Mouse (Mus musculus): Measurements from ENCODE around the gene Dyrk3. TPM values are rescaled to one million over a fixed set of nuclear protein-coding genes. Genes with fewer than 3 reads are reported as not detected.

Gene Dyrk3
- total RNA-seq, 2 experiments from 2014 or later: not detected

DNA sequence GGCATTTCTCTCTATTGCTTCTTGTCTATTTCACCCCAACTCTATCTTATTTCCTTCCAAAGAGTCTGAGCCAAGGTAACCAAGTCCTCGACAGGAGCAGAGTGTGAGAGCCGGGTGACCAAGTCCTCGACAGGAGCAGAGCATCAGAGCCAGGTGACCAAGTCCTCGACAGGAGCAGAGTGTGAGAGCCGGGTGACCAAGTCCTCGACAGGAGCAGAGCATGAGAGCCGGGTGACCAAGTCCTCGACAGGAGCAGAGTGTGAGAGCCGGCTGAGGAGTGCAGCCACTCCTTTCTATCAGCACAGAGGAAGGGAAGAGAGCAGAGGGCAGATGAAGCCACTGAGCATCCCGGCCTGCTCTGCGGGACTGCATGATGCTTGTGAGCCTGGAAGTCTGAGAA, 49.6 kb downstream of the Dyrk3 start:
- DNase-seq: no peak
- intact Hi-C loops (cut with DNase I): no loop called here

DNA sequence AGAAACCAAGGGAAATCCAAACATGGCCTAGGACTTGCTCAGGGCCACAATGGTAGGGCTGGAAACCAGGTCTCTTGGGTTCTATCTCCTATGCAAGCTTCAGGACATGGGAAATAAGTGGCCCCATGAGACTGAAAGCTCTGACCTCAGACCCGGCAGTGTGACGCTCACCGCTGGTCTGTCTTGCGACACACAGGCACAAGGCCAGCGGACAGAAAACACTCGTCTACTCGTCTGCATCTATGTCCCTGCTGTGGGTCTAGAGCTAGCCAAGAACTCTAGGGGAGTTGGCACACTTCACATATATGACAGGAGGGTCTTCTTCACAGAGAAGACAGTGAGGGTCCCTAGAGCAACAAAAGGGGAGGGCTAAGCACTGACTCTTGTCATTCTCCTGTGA, 51.2 kb downstream of the Dyrk3 start:
- DNase-seq: peak in 1 of 2 experiments; percentile 40
- intact Hi-C loops (cut with DNase I): no loop called here

DNA sequence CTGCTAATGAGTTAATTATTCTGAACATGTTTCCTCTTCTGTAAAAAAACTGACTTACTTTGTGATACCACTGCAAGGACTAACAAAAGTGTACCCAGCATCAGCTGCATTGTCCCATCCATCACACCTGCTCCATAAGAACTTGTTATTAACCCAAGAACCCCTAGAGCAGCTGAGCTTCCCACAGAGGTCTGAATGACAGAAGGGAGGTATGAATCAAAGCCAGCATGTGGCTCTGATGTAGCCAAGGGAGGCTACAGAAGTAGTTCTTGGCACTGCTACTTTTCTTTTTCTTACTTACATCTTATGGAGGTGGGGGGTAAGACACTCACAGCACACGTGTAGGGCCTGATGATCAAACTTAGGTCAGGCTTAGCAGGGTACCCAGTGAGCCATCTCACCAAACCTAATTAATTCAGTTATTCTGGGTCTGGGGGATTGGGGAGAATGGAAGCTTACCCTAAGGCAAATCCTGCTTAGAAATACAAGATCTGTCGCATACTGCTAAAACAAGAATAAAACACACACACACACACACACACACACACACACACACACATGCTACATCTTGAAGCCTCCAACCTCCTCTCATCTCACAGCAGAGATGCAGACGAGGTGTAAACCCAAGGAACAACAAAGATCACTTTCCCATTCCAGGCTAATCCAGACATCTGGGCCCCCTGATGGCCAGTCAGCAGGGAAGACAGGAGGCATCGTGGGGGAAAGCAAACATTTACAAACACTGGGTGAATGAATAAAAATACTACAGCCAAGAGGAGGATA, 52.0 kb downstream of the Dyrk3 start:
- intact Hi-C loops (cut with DNase I): no loop called here
- DNase-seq: no peak

DNA sequence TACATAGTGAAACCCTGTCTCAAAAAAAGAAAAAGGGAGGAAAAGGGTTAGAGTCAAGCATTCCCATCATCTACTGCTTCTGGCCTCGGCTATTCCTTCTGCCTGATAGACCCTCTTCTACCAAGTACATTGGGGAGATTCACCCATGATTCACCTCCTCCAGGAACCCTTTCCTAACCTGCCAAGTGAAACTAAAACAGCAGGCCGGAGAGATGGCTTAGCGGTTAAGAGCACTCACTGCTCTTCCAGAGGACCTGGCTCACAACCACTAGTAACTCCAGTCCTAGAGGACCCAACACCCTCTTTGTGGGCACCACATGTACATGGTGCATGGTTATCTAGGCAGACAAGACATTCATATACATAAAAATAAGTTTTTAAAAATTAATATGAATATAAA, 52.9 kb downstream of the Dyrk3 start:
- no peak for DNase-seq

DNA sequence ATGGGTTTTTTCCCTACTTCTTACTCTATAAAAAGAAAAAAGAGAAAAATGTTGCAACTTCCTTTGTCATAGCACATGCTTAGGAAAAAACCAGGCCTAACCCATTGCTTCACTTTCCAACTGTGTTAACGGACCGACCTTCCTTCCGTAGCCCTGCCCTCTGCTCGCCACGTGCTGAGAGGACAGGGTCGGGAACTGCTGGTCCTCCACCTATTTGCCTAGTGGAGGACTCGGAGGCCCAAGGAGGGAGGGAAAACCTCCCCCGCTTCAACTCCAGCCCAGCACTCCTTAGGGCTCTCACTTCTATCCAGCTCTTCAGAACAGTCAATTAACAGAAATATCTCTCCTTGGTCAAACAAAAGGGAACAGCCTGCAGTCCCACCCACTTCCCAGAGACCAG, 53.9 kb downstream of the Dyrk3 start:
- intact Hi-C loops (cut with DNase I): no loop called here
- DNase-seq: no peak

More for the DNA sequence above, 52.9 kb downstream of the Dyrk3 start:
- intact Hi-C loops (cut with DNase I): no loop called here

DNA sequence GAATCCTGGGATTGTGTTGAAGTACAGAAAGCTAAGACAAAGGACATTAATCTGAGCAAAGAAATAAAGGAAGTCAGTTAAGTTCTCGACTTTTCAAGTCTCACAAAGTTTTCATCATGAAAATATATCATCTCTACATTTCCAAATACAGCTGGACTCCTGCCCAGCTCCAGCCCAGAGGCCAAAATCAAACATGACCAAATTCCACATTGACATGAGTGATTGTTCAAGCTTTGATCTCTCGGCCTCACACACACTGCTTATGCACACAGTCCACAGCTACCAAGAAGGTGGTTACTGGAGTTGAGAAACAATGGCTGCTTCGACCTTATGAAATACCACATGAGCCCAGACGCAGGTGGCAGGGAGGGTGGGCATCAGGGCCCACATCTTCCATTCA, 54.5 kb downstream of the Dyrk3 start:
- no peak for DNase-seq
- intact Hi-C loops (cut with DNase I): no loop called here

DNA sequence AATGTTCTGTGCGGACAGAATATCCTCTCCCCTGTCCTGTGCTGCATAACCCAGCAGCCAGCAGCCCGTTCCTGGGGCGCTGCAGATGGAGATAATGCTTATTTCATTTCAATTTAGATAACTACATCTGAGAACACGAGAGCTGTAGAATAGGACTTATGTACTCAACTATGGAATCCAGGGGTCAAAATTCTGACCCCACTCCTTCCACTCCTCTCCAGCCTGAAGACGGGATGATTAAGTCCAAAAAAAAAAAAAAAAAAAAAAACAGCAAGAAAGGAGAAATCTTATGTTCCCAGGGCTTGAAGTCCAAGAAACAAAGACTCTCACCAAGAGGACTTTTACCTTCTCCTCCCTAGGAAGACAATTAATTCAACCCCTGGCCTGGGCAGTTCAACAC, 55.0 kb downstream of the Dyrk3 start:
- intact Hi-C loops (cut with DNase I): no loop called here
- no peak for DNase-seq

DNA sequence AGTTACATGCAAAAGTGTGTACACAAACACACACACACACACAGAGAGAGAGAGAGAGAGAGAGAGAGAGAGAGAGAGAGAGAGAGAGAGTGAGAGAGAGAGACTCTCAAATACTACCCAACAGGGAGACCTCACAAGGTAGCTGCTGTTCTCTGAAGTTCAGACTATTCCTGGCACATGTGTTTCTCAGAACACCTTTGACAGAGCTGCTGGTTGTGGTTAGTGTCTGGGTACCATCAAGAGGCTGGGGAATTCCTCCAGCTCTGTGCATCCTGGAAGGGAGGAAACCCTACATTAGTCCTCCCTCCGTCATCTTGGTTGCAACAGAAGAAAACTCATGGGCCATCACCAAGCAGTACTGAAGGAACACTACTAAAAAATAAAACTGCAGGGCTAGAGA, 57.5 kb downstream of the Dyrk3 start:
- no peak for DNase-seq
- intact Hi-C loops (cut with DNase I): no loop called here

DNA sequence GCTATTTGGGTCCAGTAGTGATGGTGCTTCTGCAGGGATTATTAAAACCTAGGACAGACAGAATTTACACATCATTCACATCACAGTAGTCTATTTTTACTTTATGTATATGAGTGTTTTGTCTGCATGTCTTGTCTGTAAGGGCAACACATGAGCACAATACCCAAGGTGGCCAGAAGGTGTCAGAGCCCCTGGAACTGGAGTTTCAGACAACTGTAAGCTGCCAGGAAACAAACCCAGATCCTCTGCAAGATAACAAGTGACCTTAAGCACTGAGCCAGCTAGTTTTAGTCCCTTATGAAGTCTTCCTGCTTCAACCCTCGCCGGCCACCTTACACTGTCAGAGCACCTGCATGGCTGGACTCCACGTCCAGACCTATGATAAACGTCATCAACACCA, 58.4 kb downstream of the Dyrk3 start:
- intact Hi-C loops (cut with DNase I): no loop called here
- no peak for DNase-seq

DNA sequence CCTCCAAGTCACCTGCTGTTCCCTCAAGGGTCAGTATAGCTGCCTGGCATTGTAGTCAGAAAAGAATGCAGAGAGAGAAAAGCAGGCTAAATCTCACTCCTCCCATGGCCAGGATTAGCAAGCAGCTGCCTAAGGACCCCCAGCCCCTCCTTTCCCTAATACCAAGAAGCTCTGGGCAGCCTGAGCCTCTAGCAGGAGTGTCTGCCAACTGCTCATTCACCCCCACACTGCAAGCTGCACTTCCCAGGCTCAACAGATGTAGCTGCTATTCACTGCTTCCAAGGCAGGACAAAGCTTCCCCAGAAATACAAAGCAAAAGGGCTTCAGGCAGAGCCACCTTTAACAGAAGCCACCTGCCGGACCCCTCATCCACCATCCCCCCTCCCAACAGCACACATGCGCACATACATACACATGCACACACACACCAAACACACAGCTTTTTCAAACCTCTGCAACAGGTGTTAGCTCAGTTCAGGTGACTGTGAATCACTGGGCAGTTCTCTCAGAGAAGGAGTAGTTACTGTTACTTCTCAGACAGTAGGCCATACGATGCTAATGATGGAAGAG, 59.3 kb downstream of the Dyrk3 start:
- intact Hi-C loops (cut with DNase I): no loop called here
- DNase-seq: no peak

Other genes starting within 250 kb of the Dyrk3 start
- not detected for gene Il20, start 226.9 kb downstream of the Dyrk3 start, total RNA-seq (2021)
- gene Il19, start 198.2 kb downstream of the Dyrk3 start, total RNA-seq (2021): not detected
- gene Il10, start 118.5 kb downstream of the Dyrk3 start, total RNA-seq (2021): not detected
- gene Mapkapk2, start 40.5 kb downstream of the Dyrk3 start, total RNA-seq (2021): 100 to 1,000 TPM; 214 to 237 TPM
- gene Eif2d, start 14.8 kb upstream of the Dyrk3 start, total RNA-seq (2021): 10 to 100 TPM; 25.9 to 29.5 TPM
- gene Rassf5, start 106.9 kb upstream of the Dyrk3 start, total RNA-seq (2021): 1 to 10 TPM in 1 of 2 experiments, under 1 TPM in 1; 0.35 to 1.2 TPM
- 1 to 10 TPM; 1.1 TPM for gene Ikbke, start 141.3 kb upstream of the Dyrk3 start, total RNA-seq (2021)